ENCODE assay signal across 8 mouse cellular contexts in the genomic region with DNA sequence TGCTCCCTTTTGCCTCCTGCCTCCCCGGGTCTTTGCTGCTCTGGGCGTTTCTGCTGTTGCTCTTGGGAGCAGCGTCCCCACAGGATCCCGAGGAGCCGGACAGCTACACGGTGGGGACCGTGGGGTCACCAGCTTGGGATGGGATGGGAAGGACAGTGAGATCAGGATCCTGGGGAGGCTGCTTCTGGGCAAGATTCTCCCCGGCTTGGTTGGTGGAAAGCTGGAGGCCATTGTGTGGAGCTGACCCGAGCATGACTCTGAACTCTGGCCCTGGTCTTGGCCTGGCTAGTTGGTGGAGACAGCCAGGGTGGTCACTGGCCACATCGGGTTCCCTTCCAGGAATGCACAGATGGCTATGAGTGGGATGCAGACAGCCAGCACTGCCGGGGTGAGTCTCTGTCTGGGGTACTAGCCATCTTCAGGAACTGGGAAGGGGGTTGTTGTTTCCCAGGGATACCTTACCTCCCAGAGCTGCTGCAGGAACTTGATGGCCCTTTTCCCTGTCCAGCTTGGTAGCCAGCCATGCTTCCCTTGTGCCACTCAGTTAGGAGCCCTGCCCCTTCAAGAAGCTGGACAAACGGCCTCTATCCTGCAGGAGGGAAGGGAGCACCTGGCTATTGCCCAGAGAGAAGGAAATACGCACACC. TPM values are rescaled to one million over a fixed set of nuclear protein-coding genes. Genes with fewer than 3 reads are reported as not detected.
A peak's percentile ranks its signal among the peaks of the same experiment; 100 is the strongest.
DNase-seq lines count a peak whose midpoint lies in the region; ATAC-seq lines count a peak whose summit lies in the region.

No protein-coding gene starts in this region.

- H3K27me3 ChIP-seq in lung, embryonic 16.5 days (ENCODE audit: control insufficient read depth, insufficient read depth, low read depth, low read length): no peaks in the 10 kb centered on the region
- no peaks in the 10 kb centered on the region for H3K27me3 ChIP-seq in embryonic facial prominence, embryonic 10.5 days (replicated peaks; ENCODE audit: low read depth, poor library complexity, severe bottlenecking)
- no peaks in the 10 kb centered on the region for H3K27me3 ChIP-seq in hindbrain, embryonic 14.5 days (ENCODE audit: control insufficient read depth, insufficient read depth, low read length)
- no peaks in the 10 kb centered on the region for H3K27me3 ChIP-seq in midbrain, embryonic 16.5 days (ENCODE audit: control insufficient read depth, insufficient read depth, low read depth, low read length)

- H3K4me2 ChIP-seq in lung, embryonic 16.5 days (ENCODE audit: low read depth, low read length): peak overlapping the region; percentile 75
- peak overlapping the region; percentile 99 for H3K4me2 ChIP-seq in hindbrain, embryonic 14.5 days (replicated peaks)
- H3K4me2 ChIP-seq in midbrain, embryonic 16.5 days (ENCODE audit: low read length): peak overlapping the region; percentile 99

- H3K9me3 ChIP-seq in lung, embryonic 16.5 days (ENCODE audit: control insufficient read depth, low read length): no peaks in the 10 kb centered on the region
- H3K9me3 ChIP-seq in embryonic facial prominence, embryonic 10.5 days: no peaks in the 10 kb centered on the region
- H3K9me3 ChIP-seq in hindbrain, embryonic 14.5 days (ENCODE audit: control insufficient read depth, low read length): no peaks in the 10 kb centered on the region
- H3K9me3 ChIP-seq in midbrain, embryonic 16.5 days (replicated peaks; ENCODE audit: control insufficient read depth, low read length, poor library complexity, severe bottlenecking): no peaks in the 10 kb centered on the region

- H3K36me3 ChIP-seq in lung, embryonic 16.5 days (ENCODE audit: control insufficient read depth, insufficient read depth, low read length): peaks cover 13% of the 10 kb centered on the region
- peaks cover 43% of the 10 kb centered on the region for H3K36me3 ChIP-seq in embryonic facial prominence, embryonic 10.5 days (replicated peaks)
- peaks cover 18% of the 10 kb centered on the region; the same call in 1 of the 2 replicates for H3K36me3 ChIP-seq in hindbrain, embryonic 14.5 days (replicated peaks; ENCODE audit: control insufficient read depth, insufficient read depth)
- H3K36me3 ChIP-seq in midbrain, embryonic 16.5 days (ENCODE audit: control insufficient read depth, insufficient read depth, low read length): peaks cover 5% of the 10 kb centered on the region; the same call in 1 of the 2 replicates

- 12% methylated on average over 13 of the region's 13 CpGs for WGBS in lung, embryonic 16.5 days
- 23% methylated on average over 13 of the region's 13 CpGs for WGBS in embryonic facial prominence, embryonic 10.5 days
- WGBS in hindbrain, embryonic 14.5 days: 21% methylated on average over 13 of the region's 13 CpGs
- 19% methylated on average over 13 of the region's 13 CpGs for WGBS in midbrain, embryonic 16.5 days

- DNase-seq in lung, postnatal 25 days (ENCODE audit: low spot score): no peak
- DNase-seq in embryonic facial prominence, embryonic 10.5 days (ENCODE audit: low spot score): no peak
- DNase-seq in hindbrain, embryonic 14.5 days (ENCODE audit: low spot score): no peak
- no peak for DNase-seq in layer of hippocampus, adult 18-20 months (ENCODE audit: low spot score in 2 of 2)
- no peak for DNase-seq in kidney, adult 9 months

- H3K4me1 ChIP-seq in lung, embryonic 16.5 days (replicated peaks; ENCODE audit: control insufficient read depth, insufficient read depth, low read length): peaks cover 16% of the 10 kb centered on the region
- H3K4me1 ChIP-seq in embryonic facial prominence, embryonic 10.5 days: peaks cover 32% of the 10 kb centered on the region
- H3K4me1 ChIP-seq in hindbrain, embryonic 14.5 days (replicated peaks; ENCODE audit: control insufficient read depth, insufficient read depth, low read length): peaks cover 24% of the 10 kb centered on the region
- H3K4me1 ChIP-seq in midbrain, embryonic 16.5 days (ENCODE audit: control insufficient read depth, insufficient read depth, low read length): peaks cover 12% of the 10 kb centered on the region

- H3K4me3 ChIP-seq in lung, embryonic 16.5 days (ENCODE audit: low read length): peak overlapping the region; percentile 62
- peak overlapping the region; percentile 81 for H3K4me3 ChIP-seq in embryonic facial prominence, embryonic 10.5 days
- peak overlapping the region; percentile 57 for H3K4me3 ChIP-seq in hindbrain, embryonic 14.5 days (replicated peaks; ENCODE audit: low read length)
- H3K4me3 ChIP-seq in midbrain, embryonic 16.5 days (ENCODE audit: low read depth, low read length): peak overlapping the region; percentile 62

- ATAC-seq in lung, embryonic 16.5 days (ENCODE audit: low read depth): no peak; the same call in 1 of the 2 replicates
- no peak for ATAC-seq in hindbrain, embryonic 14.5 days (ENCODE audit: low FRiP score)
- ATAC-seq in midbrain, embryonic 16.5 days: no peak
- ATAC-seq in granulocyte monocyte progenitor cell, adult 5-6 weeks (replicated peaks; ENCODE audit: poor library complexity, severe bottlenecking): no peak

- H3K9ac ChIP-seq in lung, embryonic 16.5 days (ENCODE audit: low read length): peak overlapping the region; percentile 81
- peak overlapping the region; percentile 69 for H3K9ac ChIP-seq in hindbrain, embryonic 14.5 days
- peak overlapping the region; percentile 84 for H3K9ac ChIP-seq in midbrain, embryonic 16.5 days (ENCODE audit: low read depth, low read length)

- H3K27ac ChIP-seq in lung, embryonic 16.5 days (ENCODE audit: low read length): peak overlapping the region; percentile 89
- H3K27ac ChIP-seq in embryonic facial prominence, embryonic 10.5 days (replicated peaks): peak overlapping the region; percentile 95
- peak overlapping the region; percentile 34 for H3K27ac ChIP-seq in hindbrain, embryonic 14.5 days
- peak overlapping the region; percentile 45 for H3K27ac ChIP-seq in midbrain, embryonic 16.5 days (ENCODE audit: low read length)

RNA-seq across cellular contexts. Expression of a gene that starts 1.4 kb away (rescaled TPM):
- polyA plus RNA-seq in lung, embryonic 16.5 days (2015; fragmentation: Nextera tagmentation; extraction: Ambion mirVana): 197 and 200 TPM in 2 replicates
- polyA plus RNA-seq in embryonic facial prominence, embryonic 10.5 days (2016; fragmentation: Nextera tagmentation; extraction: Ambion mirVana): 75.8 and 80.6 TPM in 2 replicates
- 37.8 and 41.1 TPM in 2 replicates for polyA plus RNA-seq in hindbrain, embryonic 14.5 days (2014; fragmentation: Nextera tagmentation; extraction: Ambion mirVana)
- 34.1 and 35.3 TPM in 2 replicates for polyA plus RNA-seq in midbrain, embryonic 16.5 days (2015; fragmentation: Nextera tagmentation; extraction: Ambion mirVana)
- total RNA-seq in granulocyte monocyte progenitor cell, adult 5-6 weeks (2014; fragmentation: Nextera tagmentation): not detected in 2 replicates
- total RNA-seq in granulocyte monocyte progenitor cell, adult 5-6 weeks (2017): 1.6 TPM in 1 of 2 replicates, not detected in the other
- total RNA-seq in layer of hippocampus, adult 18-20 months (2021): 10 to 100 TPM; 11.6 to 13.1 TPM

RNA-seq across cellular contexts. Expression of a gene that starts 6.9 kb away (rescaled TPM):
- 2.2 and 3.8 TPM in 2 replicates for polyA plus RNA-seq in lung, embryonic 16.5 days (2015; fragmentation: Nextera tagmentation; extraction: Ambion mirVana)
- 1.1 and 1.5 TPM in 2 replicates for polyA plus RNA-seq in embryonic facial prominence, embryonic 10.5 days (2016; fragmentation: Nextera tagmentation; extraction: Ambion mirVana)
- polyA plus RNA-seq in hindbrain, embryonic 14.5 days (2014; fragmentation: Nextera tagmentation; extraction: Ambion mirVana): 4.2 and 5.4 TPM in 2 replicates
- 5.0 and 5.2 TPM in 2 replicates for polyA plus RNA-seq in midbrain, embryonic 16.5 days (2015; fragmentation: Nextera tagmentation; extraction: Ambion mirVana)
- total RNA-seq in granulocyte monocyte progenitor cell, adult 5-6 weeks (2014; fragmentation: Nextera tagmentation): 1.1 TPM in 1 of 2 replicates, not detected in the other
- total RNA-seq in granulocyte monocyte progenitor cell, adult 5-6 weeks (2017): not detected in 2 replicates
- not detected for total RNA-seq in layer of hippocampus, adult 18-20 months (2021)

RNA-seq across cellular contexts. Expression of a gene that starts 13.0 kb away (rescaled TPM):
- 45.7 and 51.4 TPM in 2 replicates for polyA plus RNA-seq in lung, embryonic 16.5 days (2015; fragmentation: Nextera tagmentation; extraction: Ambion mirVana)
- 41.1 and 45.1 TPM in 2 replicates for polyA plus RNA-seq in embryonic facial prominence, embryonic 10.5 days (2016; fragmentation: Nextera tagmentation; extraction: Ambion mirVana)
- 40.0 and 41.7 TPM in 2 replicates for polyA plus RNA-seq in hindbrain, embryonic 14.5 days (2014; fragmentation: Nextera tagmentation; extraction: Ambion mirVana)
- polyA plus RNA-seq in midbrain, embryonic 16.5 days (2015; fragmentation: Nextera tagmentation; extraction: Ambion mirVana): 51.1 and 53.6 TPM in 2 replicates
- total RNA-seq in granulocyte monocyte progenitor cell, adult 5-6 weeks (2014; fragmentation: Nextera tagmentation): 23.9 and 39.7 TPM in 2 replicates
- total RNA-seq in granulocyte monocyte progenitor cell, adult 5-6 weeks (2017): 9.4 and 13.5 TPM in 2 replicates
- total RNA-seq in layer of hippocampus, adult 18-20 months (2021): 10 to 100 TPM; 28.3 to 28.4 TPM

RNA-seq across cellular contexts. Expression of a gene that starts 14.8 kb away (rescaled TPM):
- polyA plus RNA-seq in lung, embryonic 16.5 days (2015; fragmentation: Nextera tagmentation; extraction: Ambion mirVana): 111 and 119 TPM in 2 replicates
- polyA plus RNA-seq in embryonic facial prominence, embryonic 10.5 days (2016; fragmentation: Nextera tagmentation; extraction: Ambion mirVana): 101 and 109 TPM in 2 replicates
- 145 and 151 TPM in 2 replicates for polyA plus RNA-seq in hindbrain, embryonic 14.5 days (2014; fragmentation: Nextera tagmentation; extraction: Ambion mirVana)
- 159 and 178 TPM in 2 replicates for polyA plus RNA-seq in midbrain, embryonic 16.5 days (2015; fragmentation: Nextera tagmentation; extraction: Ambion mirVana)
- 33.6 and 94.2 TPM in 2 replicates for total RNA-seq in granulocyte monocyte progenitor cell, adult 5-6 weeks (2014; fragmentation: Nextera tagmentation)
- 112 and 122 TPM in 2 replicates for total RNA-seq in granulocyte monocyte progenitor cell, adult 5-6 weeks (2017)
- 10 to 100 TPM; 95.7 to 97.4 TPM for total RNA-seq in layer of hippocampus, adult 18-20 months (2021)

RNA-seq across cellular contexts. Expression of a gene that starts 15.1 kb away (rescaled TPM):
- 2,553 and 2,793 TPM in 2 replicates for polyA plus RNA-seq in lung, embryonic 16.5 days (2015; fragmentation: Nextera tagmentation; extraction: Ambion mirVana)
- polyA plus RNA-seq in embryonic facial prominence, embryonic 10.5 days (2016; fragmentation: Nextera tagmentation; extraction: Ambion mirVana): 3,028 and 3,069 TPM in 2 replicates
- polyA plus RNA-seq in hindbrain, embryonic 14.5 days (2014; fragmentation: Nextera tagmentation; extraction: Ambion mirVana): 3,620 and 3,763 TPM in 2 replicates
- 3,571 and 3,575 TPM in 2 replicates for polyA plus RNA-seq in midbrain, embryonic 16.5 days (2015; fragmentation: Nextera tagmentation; extraction: Ambion mirVana)
- total RNA-seq in granulocyte monocyte progenitor cell, adult 5-6 weeks (2014; fragmentation: Nextera tagmentation): 1,243 and 1,245 TPM in 2 replicates
- total RNA-seq in granulocyte monocyte progenitor cell, adult 5-6 weeks (2017): 1,162 and 1,185 TPM in 2 replicates
- total RNA-seq in layer of hippocampus, adult 18-20 months (2021): 1,000 to 10,000 TPM; 1,259 to 1,272 TPM

Comparison
In these comparisons a context has a peak if more than half of its experiments do, and no peak if none do; other contexts are left out.
1. H3K27ac ChIP-seq: peak in every context shown above with its lines; median percentile 95 in embryonic facial prominence, embryonic 10.5 days; 89 in lung, embryonic 16.5 days; 45 in midbrain, embryonic 16.5 days; 34 in hindbrain, embryonic 14.5 days.